Mouse (Mus musculus) stomach, embryonic 14.5 days (tissue): ENCODE data around the gene Zfp59. TPM values are rescaled to one million over a fixed set of nuclear protein-coding genes. Genes with fewer than 3 reads are reported as not detected.
"Not testable (repeated sequence)": the region's sequence is repeated elsewhere in the genome, so short reads cannot be mapped to it uniquely, and the experiment has no call there.

Experiments used
- ATAC-seq: fragments of 200-750 bp; cut with Nextera tagmentation; 2 replicates; pipeline ENCODE4 v1.8.0; 2017; ENCODE audit warnings: low read depth, moderate TSS enrichment; ENCODE audit not compliant: insufficient number of reproducible peaks, insufficient read depth, low FRiP score
- H3K27ac ChIP-seq: fragments of 300-500 bp; sonication (generic); 2 replicates; pipeline ENCODE4 v1.5.1; 2014; ENCODE audit warnings: mild to moderate bottlenecking, low read length, moderate library complexity, mixed read lengths
- H3K27me3 ChIP-seq: fragments of 300-500 bp; sonication (generic); 2 replicates; pipeline ENCODE4 v1.6.1; 2014; ENCODE audit warnings: low read length, control low read depth, mixed read lengths; ENCODE audit not compliant: control insufficient read depth, insufficient read depth
- H3K36me3 ChIP-seq: fragments of 300-500 bp; sonication (generic); 2 replicates; pipeline ENCODE4 v1.6.1; 2014; ENCODE audit warnings: mild to moderate bottlenecking, control low read depth, low read length, moderate library complexity, mixed read lengths; ENCODE audit not compliant: control insufficient read depth, insufficient read depth
- H3K4me1 ChIP-seq: fragments of 300-500 bp; sonication (generic); 2 replicates; pipeline ENCODE4 v1.6.1; 2014; ENCODE audit warnings: low read length, control low read depth, mixed read lengths; ENCODE audit not compliant: control insufficient read depth, insufficient read depth
- H3K4me2 ChIP-seq: fragments of 300-500 bp; sonication (generic); replicated peaks from 2 replicates; pipeline ENCODE4 v1.6.1; 2014; ENCODE audit warnings: low read depth, low read length, control low read depth
- H3K4me3 ChIP-seq: fragments of 300-500 bp; sonication (generic); 2 replicates; pipeline ENCODE4 v1.5.1; 2014; ENCODE audit warnings: low read depth, low read length, control low read depth
- H3K9ac ChIP-seq: fragments of 300-500 bp; sonication (generic); replicated peaks from 2 replicates; pipeline ENCODE4 v1.6.1; 2014; ENCODE audit warnings: low read depth, mild to moderate bottlenecking, control low read depth, low read length, moderate library complexity, mixed read lengths
- H3K9me3 ChIP-seq: fragments of 300-500 bp; sonication (generic); 2 replicates; pipeline ENCODE4 v1.6.1; 2016; ENCODE audit warnings: low read depth, low read length, control low read depth; ENCODE audit not compliant: control insufficient read depth
- whole genome bisulfite sequencing: fragments of 180-500 bp; shearing (Covaris S2); extraction: QIAGEN DNeasy Blood & Tissue Kit; methylation state at CpG from one replicate; pipeline ENCODE4 v1.1.7; 2014; 5-methylcytosine and 5-hydroxymethylcytosine counted together
- polyA plus RNA-seq: library from polyadenylated mRNA; unstranded; fragments of >200 nt; fragmentation: Nextera tagmentation; extraction: Ambion mirVana; gene quantifications from 2 replicates; pipeline ENCODE4 v1.2.1, GENCODE M21; 2014

The Zfp59 gene
- polyA plus RNA-seq, 1 experiment from 2014 or later: 9.5 TPM

- Histone ChIP-seq H3K4me1 (peaks cover 3% of the 10 kb centered on the region; the same call in 1 of the 2 replicates), H3K36me3 (peaks cover 5% of the 10 kb centered on the region; the same call in 1 of the 2 replicates), H3K9ac (no peak overlapping the region), H3K27ac (no peak overlapping the region), H3K4me3 (no peak overlapping the region), H3K27me3 (no peaks in the 10 kb centered on the region), H3K4me2 (no peak overlapping the region), H3K9me3 (no peaks in the 10 kb centered on the region)
- WGBS: 84% methylated on average over 6 of the region's 6 CpGs
- no peak for ATAC-seq
Observed at GRCm38 (mm10) chr7:27840104-27840503, 1.7 kb downstream of the Zfp59 start.

DNA sequence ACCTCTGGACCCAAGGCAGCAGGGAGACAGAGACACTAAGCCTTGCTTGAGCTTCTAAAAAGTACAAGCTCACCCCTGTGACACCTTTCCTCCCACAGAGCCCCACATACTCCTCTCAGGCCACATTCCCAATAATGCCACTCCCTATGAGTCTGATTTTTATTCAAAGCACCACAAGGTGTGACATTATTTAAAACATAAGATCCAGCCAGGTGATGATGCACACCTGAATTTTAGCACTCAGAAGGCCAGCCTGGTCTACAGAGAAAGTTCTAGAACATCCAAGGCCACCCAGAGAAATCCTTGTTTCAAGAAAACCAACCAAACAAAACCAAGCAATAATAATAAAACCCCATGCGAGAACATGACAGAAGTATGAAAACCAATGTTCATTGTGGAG is 18.8 kb downstream of the Zfp59 start, which contains the start of gene Zfp607a:
TSS of gene Zfp607a (plus strand) at position 301 of the 400 bp plus-strand sequence.
- no peaks in the 10 kb centered on the region for H3K9me3 ChIP-seq
- ATAC-seq: no peak
- 98% methylated on average over 1 of the region's 1 CpGs for WGBS
- H3K4me2 ChIP-seq: no peak within 1 kb of the TSS
- H3K4me1 ChIP-seq: peaks cover 6% of the 10 kb centered on the region; the same call in 1 of the 2 replicates
- H3K36me3 ChIP-seq: peaks cover 5% of the 10 kb centered on the region; the same call in 1 of the 2 replicates
- no peaks in the 10 kb centered on the region for H3K27me3 ChIP-seq
- H3K9ac ChIP-seq: no peak within 1 kb of the TSS
- H3K27ac ChIP-seq: no peak within 1 kb of the TSS
- no peak within 1 kb of the TSS for H3K4me3 ChIP-seq

DNA sequence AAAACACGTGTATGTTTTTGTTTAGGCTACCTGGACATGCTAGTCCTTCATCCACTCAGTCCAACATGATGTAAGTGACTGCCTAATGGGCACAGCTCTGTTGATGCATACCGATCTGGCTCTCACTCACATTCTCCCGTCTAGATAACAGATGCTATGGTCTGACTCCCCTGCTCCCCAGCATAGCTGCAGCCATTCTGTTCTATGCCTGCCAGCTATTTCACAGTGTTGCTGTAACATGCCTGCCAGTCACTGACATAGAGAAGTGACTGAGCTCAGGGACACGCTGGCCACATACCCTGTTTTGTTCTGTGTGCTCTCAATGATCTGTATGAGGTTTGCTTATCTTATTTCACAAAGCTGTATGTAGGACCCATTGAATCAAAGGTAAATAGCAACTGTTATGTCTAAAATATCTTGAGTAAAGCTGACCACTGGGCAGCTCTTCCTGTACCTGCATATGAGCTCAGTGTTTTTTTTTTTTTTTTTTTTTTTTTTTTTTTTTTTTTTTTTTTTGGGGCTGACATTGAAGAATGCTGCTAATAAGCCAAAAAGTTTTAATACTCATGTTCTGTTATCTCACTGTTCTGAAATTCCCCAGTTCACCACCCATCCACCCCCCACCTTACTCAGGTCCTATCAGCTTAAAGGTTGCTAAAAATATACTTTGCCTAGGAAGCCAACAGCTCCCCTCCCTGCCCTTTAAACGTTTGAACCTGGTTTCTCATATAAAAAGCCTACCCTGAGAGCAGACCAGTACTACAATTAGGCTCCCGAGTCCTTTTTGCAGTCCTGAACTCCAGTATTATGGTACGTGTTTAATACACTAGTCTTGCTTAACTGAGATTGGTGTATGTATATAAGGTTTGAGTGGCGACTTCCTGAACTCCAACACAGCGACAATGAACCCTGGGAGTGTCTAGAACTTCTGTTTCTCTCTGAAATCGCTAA is 21.2 kb downstream of the Zfp59 start:
- Histone ChIP-seq H3K9ac (peak overlapping the region; percentile 51), H3K4me2 (peak overlapping the region; percentile 69), H3K27ac (peak overlapping the region; percentile 80; the same call in 1 of the 2 replicates), H3K9me3 (no peaks in the 10 kb centered on the region), H3K36me3 (peaks cover 10% of the 10 kb centered on the region), H3K4me3 (peak overlapping the region; percentile 44), H3K4me1 (peaks cover 6% of the 10 kb centered on the region; the same call in 1 of the 2 replicates), H3K27me3 (no peaks in the 10 kb centered on the region)
- WGBS: 19% methylated on average over 10 of the region's 10 CpGs
- ATAC-seq: peak; percentile 39

GRCm38 (mm10) chr7:27860396-27861235 is 22.2 kb downstream of the Zfp59 start:
- Histone ChIP-seq H3K4me3 (peak overlapping the region; percentile 44), H3K9ac (peak overlapping the region; percentile 51), H3K36me3 (peaks cover 13% of the 10 kb centered on the region), H3K9me3 (no peaks in the 10 kb centered on the region), H3K4me2 (peak overlapping the region; percentile 69), H3K27ac (peak overlapping the region; percentile 80), H3K4me1 (peaks cover 6% of the 10 kb centered on the region; the same call in 1 of the 2 replicates), H3K27me3 (no peaks in the 10 kb centered on the region)
- under 1% methylated on average over 22 of the region's 22 CpGs for WGBS
- peak; percentile 93 for ATAC-seq

DNA sequence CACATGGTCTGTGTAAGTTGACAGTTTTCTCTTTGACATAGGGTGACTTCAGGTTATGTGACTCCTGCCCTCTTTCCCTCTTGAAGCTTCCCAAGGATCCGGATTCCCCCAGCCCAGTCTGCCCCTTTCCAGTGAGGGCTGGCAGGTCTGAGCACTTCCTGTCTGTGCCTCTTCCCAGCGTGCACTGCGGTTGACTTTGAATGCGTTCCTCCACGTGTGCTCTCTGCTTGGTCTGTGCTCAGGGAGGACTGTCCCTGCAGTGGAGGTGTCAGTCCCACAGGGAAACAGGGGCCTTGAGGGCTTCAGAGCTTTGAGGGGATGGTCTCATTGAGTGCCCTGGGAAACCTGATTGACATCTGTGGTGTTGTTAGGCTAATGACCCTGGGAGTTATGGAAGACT is 24.2 kb downstream of the Zfp59 start:
- H3K9me3 ChIP-seq, H3K27ac ChIP-seq, H3K9ac ChIP-seq, H3K27me3 ChIP-seq, H3K4me1 ChIP-seq, H3K4me2 ChIP-seq, H3K4me3 ChIP-seq, ATAC-seq: not testable (repeated sequence)
- WGBS: 75% methylated on average over 5 of the region's 5 CpGs
- H3K36me3 ChIP-seq: peaks cover 21% of the 10 kb centered on the region

GRCm38 (mm10) chr7:27881721-27882120 is 43.3 kb downstream of the Zfp59 start:
- H3K36me3 ChIP-seq: peaks cover 15% of the 10 kb centered on the region
- H3K9me3 ChIP-seq: peaks cover 3% of the 10 kb centered on the region; the same call in 1 of the 2 replicates
- H3K9ac ChIP-seq: no peak overlapping the region
- H3K27ac ChIP-seq: no peak overlapping the region
- no peaks in the 10 kb centered on the region for H3K27me3 ChIP-seq
- 94% methylated on average over 4 of the region's 4 CpGs for WGBS
- ATAC-seq: no peak
- H3K4me3 ChIP-seq: no peak overlapping the region
- H3K4me1 ChIP-seq: no peaks in the 10 kb centered on the region
- H3K4me2 ChIP-seq: no peak overlapping the region

- Histone ChIP-seq H3K27ac (no peak overlapping the region), H3K9ac (no peak overlapping the region), H3K27me3 (no peaks in the 10 kb centered on the region), H3K4me2 (no peak overlapping the region), H3K4me3 (no peak overlapping the region), H3K36me3 (no peaks in the 10 kb centered on the region), H3K9me3 (peaks cover 2% of the 10 kb centered on the region; the same call in 1 of the 2 replicates), H3K4me1 (no peaks in the 10 kb centered on the region)
- no peak for ATAC-seq
- 91% methylated on average over 4 of the region's 4 CpGs for WGBS
Observed at GRCm38 (mm10) chr7:27900601-27901000, 62.2 kb downstream of the Zfp59 start.
